Mouse (Mus musculus) ES-E14 (cell line): Measurements from ENCODE around the gene Wdr60. TPM values are rescaled to one million over a fixed set of nuclear protein-coding genes. Genes with fewer than 3 reads are reported as not detected.

Source experiments
- DNase-seq: peaks from one replicate; pipeline ENCODE4 v3.0.0-alpha.2; 2013; ENCODE audit warnings: low read depth, low spot score
- H3K27ac ChIP-seq: 2 replicates; pipeline ENCODE4 v1.5.1; 2012; ENCODE audit warnings: low read depth, mild to moderate bottlenecking, low read length, moderate library complexity, mixed read lengths; ENCODE audit not compliant: poor library complexity, insufficient read depth, severe bottlenecking
- H3K36me3 ChIP-seq: 2 replicates; pipeline ENCODE4 v1.6.1; 2012; ENCODE audit warnings: mild to moderate bottlenecking, low read length, moderate library complexity, mixed read lengths; ENCODE audit not compliant: control insufficient read depth, poor library complexity, insufficient read depth, severe bottlenecking
- H3K4me1 ChIP-seq, 2 experiments: fragments of 150-350 bp in 1 of 2; sonication (generic) in 1 of 2; 2 replicates each; pipeline ENCODE4 v1.6.1; 2012; ENCODE audit warnings: low read length in 2 of 2, mild to moderate bottlenecking in 1 of 2, mixed read lengths in 1 of 2; ENCODE audit not compliant: control insufficient read depth in 2 of 2, insufficient read depth in 2 of 2, poor library complexity in 1 of 2
- H3K4me3 ChIP-seq, 2 experiments: fragments of 150-350 bp in 1 of 2; sonication (generic) in 1 of 2; 2 replicates each; pipeline ENCODE4 v1.5.1; 2012; ENCODE audit warnings: low read length in 2 of 2, low read depth in 1 of 2, mild to moderate bottlenecking in 1 of 2, mixed read lengths in 1 of 2; ENCODE audit not compliant: insufficient read depth in 1 of 2, poor library complexity in 1 of 2, severe bottlenecking in 1 of 2
- H3K9ac ChIP-seq: 2 replicates; pipeline ENCODE4 v1.6.1; 2012; ENCODE audit warnings: low read depth, mild to moderate bottlenecking, low read length, mixed read lengths; ENCODE audit not compliant: poor library complexity, insufficient read depth, severe bottlenecking
- H3K9me3 ChIP-seq: fragments of 150-350 bp; sonication (generic); 2 replicates; pipeline ENCODE4 v1.6.1; 2012; ENCODE audit warnings: low read depth, mild to moderate bottlenecking, low read length; ENCODE audit not compliant: control insufficient read depth, insufficient read depth
- CHD2 ChIP-seq: IDR thresholded peaks from 2 replicates; pipeline ENCODE4 v1.6.1; 2014; ENCODE audit warnings: mild to moderate bottlenecking, low read depth, low read length, inconsistent platforms
- HCFC1 ChIP-seq: IDR thresholded peaks from 2 replicates; pipeline ENCODE4 v1.6.1; 2012; ENCODE audit warnings: low read length, inconsistent platforms, borderline replicate concordance; ENCODE audit not compliant: insufficient read depth
- MAFK ChIP-seq: IDR thresholded peaks from 2 replicates; pipeline ENCODE4 v1.6.1; 2014; ENCODE audit warnings: mild to moderate bottlenecking, low read depth, low read length, inconsistent platforms; ENCODE audit not compliant: insufficient read depth
- ZC3H11A ChIP-seq: IDR thresholded peaks from 2 replicates; pipeline ENCODE4 v1.6.1; 2012; ENCODE audit warnings: low read depth, mild to moderate bottlenecking, inconsistent platforms, low read length, borderline replicate concordance
- ZNF384 ChIP-seq: IDR thresholded peaks from 2 replicates; pipeline ENCODE4 v1.6.1; 2012; ENCODE audit warnings: low read depth, low read length, inconsistent platforms
- in situ Hi-C, 2 experiments: fragments of 600-800 bp; cut with MboI; formaldehyde crosslinking; loops; one replicate each; pipeline ENCODE4 v1.15.1; 2025; ENCODE audit warnings: low sequenced_read_pairs in 2 of 2, inconsistent platforms in 1 of 2; ENCODE audit not compliant: unreplicated experiment in 2 of 2
- total RNA-seq: library from RNA; depleted of rRNA; stranded (reverse); fragments of 300-350 nt; gene quantifications from 2 replicates; pipeline ENCODE4 v1.2.3, GENCODE M21; 2012

Gene Wdr60
- total RNA-seq, 1 experiment = 5.6 TPM

DNA sequence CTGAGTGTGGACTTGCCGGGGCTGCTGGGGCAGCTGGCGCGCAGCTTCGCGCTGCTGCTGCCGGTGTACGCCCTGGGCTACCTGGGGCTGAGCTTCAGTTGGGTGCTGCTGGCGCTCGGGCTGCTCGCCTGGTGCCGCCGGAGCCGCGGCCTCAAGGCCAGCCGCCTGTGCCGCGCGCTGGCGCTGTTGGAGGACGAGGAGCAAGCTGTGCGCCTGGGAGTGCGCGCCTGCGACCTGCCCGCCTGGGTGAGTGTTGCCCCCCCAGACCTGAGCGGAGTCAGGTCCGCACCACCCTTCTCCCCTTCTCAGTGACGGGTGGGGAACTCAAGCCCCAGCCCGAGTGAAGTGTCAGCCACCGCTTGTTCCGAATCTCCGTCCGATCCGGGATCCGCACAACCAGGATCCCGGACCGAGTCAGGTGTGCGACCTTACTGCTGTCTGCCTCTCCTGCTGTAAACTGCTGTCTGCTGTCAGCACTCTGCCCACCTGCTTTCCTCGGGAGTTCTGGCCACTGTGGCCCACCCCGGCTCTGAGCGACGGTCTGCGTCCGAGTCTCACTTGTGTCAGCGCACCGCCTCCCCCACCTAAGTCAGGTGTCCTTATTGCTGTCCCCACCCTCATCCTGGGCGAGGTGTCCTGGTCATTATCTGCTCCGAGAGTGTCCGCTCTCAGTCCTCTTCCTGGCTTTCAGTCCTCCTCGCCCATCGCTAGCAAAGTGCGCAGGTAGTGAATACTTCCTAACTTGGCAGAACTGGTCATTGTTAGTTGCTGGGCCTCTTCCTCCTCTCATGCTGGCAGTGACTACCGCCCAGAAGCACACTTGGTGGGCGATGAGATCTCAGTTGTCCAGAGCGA is 18.8 kb upstream of the Wdr60 start:
- Histone ChIP-seq H3K4me3 (peak overlapping the region; percentile 75 to 99), H3K4me1 (no peaks in the 10 kb centered on the region; a peak in 1 of 4 replicates), H3K27ac (peak overlapping the region; percentile 25; the same call in 1 of the 2 replicates), H3K9me3 (no peaks in the 10 kb centered on the region), H3K9ac (peak overlapping the region; percentile 78), H3K36me3 (no peaks in the 10 kb centered on the region)
- in situ Hi-C loops = no loop called here
- TF ChIP-seq MAFK (no peak), ZNF384 (no peak), HCFC1 (no peak), CHD2 (no peak), ZC3H11A (no peak)
- peak; percentile 6 for DNase-seq

DNA sequence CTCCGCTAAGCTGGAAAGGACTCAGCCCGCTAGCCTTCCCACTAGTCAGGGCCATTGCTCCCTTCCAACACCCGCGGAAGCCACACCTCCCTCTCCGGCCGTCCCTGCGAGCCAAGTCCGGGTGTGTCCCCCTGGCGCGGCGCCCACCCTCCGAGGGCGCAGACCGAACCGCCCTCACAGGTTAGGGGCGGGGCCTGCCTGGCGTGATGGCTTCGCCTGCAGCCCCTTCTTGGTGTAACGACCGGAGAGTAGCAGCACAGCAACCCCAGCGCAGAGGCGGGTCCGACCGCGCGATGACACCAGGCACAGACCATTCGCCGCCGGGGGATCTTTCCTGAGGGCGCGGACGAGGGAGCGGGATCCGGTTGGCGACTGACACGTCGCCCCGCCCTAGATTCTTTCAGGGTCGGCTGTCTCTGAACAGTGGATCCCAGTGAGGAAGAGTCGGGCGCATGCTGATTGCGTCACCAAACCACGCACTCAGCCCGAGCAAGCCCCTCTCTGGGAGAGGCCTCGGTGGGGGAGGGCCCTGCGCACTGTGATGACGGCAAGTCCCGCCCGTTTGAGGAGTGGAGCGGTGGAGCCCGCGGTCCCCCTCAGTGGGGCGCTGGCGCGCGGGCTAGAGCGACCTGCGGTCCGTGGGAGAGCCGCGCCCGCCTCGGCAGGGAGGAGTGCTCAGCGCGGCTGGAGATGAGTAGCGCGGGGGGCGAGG is 18.0 kb upstream of the Wdr60 start, which contains the start of gene Esyt2:
Gene Esyt2 (plus strand): TSS at position 544 of the 712 bp plus-strand sequence.
- Histone ChIP-seq H3K36me3 (no peaks in the 10 kb centered on the region), H3K27ac (peak within 1 kb of the TSS; percentile 90), H3K4me1 (no peaks in the 10 kb centered on the region; a peak in 1 of 4 replicates), H3K9ac (peak within 1 kb of the TSS; percentile 93), H3K4me3 (peak within 1 kb of the TSS; percentile 75 to 99), H3K9me3 (no peaks in the 10 kb centered on the region)
- DNase-seq = peak; percentile 99
- TF ChIP-seq ZNF384 (no peak), HCFC1 (peak; percentile 84), MAFK (no peak), ZC3H11A (peak; percentile 55; the same call in 1 of the 2 replicates), CHD2 (peak; percentile 48; the same call in 1 of the 2 replicates)
- in situ Hi-C loops = no loop called here

DNA sequence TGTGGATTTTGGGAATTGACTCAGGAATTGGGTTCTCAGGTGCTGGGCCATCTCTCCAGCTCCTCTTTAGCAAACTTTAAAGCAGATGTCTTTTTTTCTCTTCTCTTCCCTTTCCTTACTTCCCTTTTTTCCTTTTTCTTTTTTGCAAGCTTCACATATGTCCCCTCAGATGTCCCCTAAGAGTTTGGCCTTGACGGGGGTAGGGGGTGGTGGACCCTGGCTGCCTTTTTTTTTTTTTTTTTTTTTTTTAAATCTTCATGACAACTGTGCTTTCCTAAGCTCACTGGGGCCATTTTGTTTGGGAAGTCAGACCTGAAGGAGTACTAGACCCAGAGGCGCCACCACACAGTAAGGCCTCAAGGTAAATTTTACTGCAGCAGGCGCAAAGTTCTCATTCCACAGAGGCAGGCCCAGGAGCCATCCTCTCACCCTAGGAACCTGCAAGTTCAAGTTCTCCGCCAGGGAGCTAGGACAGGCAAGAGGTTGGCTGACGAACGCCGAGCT is 17.4 kb upstream of the Wdr60 start:
- peak overlapping the region; percentile 90 for H3K27ac ChIP-seq
- no peak for DNase-seq
- in situ Hi-C loops = no loop called here
- no peaks in the 10 kb centered on the region for H3K9me3 ChIP-seq
- peak overlapping the region; percentile 75 to 99 for H3K4me3 ChIP-seq
- no peaks in the 10 kb centered on the region for H3K36me3 ChIP-seq
- no peaks in the 10 kb centered on the region; a peak in 1 of 4 replicates for H3K4me1 ChIP-seq
- TF ChIP-seq HCFC1 = no peak
- TF ChIP-seq ZNF384 = peak; percentile 66; the same call in 1 of the 2 replicates
- TF ChIP-seq CHD2 = no peak
- TF ChIP-seq MAFK = no peak
- TF ChIP-seq ZC3H11A = no peak
- H3K9ac ChIP-seq = peak overlapping the region; percentile 93

DNA sequence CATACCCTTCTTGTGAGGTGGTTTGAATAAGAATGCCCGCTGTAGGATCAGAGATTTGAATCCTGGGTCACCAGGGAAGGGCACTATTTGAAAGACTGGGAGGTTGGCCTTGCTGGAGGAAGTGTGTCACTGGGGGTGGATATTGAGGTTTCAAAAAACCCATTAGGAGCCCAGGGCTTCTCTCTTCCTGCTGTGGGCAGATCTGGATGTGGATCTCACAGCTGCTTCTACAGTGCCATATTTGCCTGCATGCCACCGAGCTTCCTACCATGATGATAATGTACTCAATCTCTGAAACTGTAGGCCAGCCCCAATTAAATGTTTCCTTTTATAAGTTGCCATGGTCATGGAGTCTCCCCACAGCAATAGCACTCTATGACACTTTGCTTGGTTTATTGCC is 16.4 kb upstream of the Wdr60 start:
- no peaks in the 10 kb centered on the region; a peak in 1 of 4 replicates for H3K4me1 ChIP-seq
- no peaks in the 10 kb centered on the region for H3K9me3 ChIP-seq
- H3K27ac ChIP-seq = no peak overlapping the region
- TF ChIP-seq CHD2 (no peak), HCFC1 (no peak), ZNF384 (no peak), ZC3H11A (no peak), MAFK (no peak)
- DNase-seq = no peak
- no peak overlapping the region for H3K4me3 ChIP-seq
- H3K36me3 ChIP-seq = no peaks in the 10 kb centered on the region
- no peak overlapping the region for H3K9ac ChIP-seq
- in situ Hi-C loops = no loop called here
